Mouse (Mus musculus): ENCODE measurements around the gene Mmp14. TPM values are rescaled to one million over a fixed set of nuclear protein-coding genes. Genes with fewer than 3 reads are reported as not detected.

Gene Mmp14
- total and polyA plus RNA-seq, 2 experiments from 2014 or later: 41.8 to 46.4 TPM

GRCm38 (mm10) chr14:54387546-54387945 lies 43.9 kb upstream of the Mmp14 start:
- WGBS: 86% methylated on average over 6 of the region's 6 CpGs
- no peak overlapping the region for H3K4me3 ChIP-seq (ENCODE audit: low read depth, low read length)
- DNase-seq (ENCODE audit: low spot score) (no peak), ATAC-seq (ENCODE audit: low FRiP score) (no peak)
- H3K4me2 ChIP-seq (ENCODE audit: low read depth, low read length, poor library complexity, severe bottlenecking): no peak overlapping the region
- H3K27ac ChIP-seq (ENCODE audit: low read depth, low read length): no peak overlapping the region
- H3K27me3 ChIP-seq (ENCODE audit: insufficient read depth, low read length): no peaks in the 10 kb centered on the region
- TF ChIP-seq CTCF (IDR thresholded peaks at IDR 0.05): no peak
- no peaks in the 10 kb centered on the region for H3K9me3 ChIP-seq (ENCODE audit: low read length)
- H3K9ac ChIP-seq (replicated peaks; ENCODE audit: low read length, poor library complexity, severe bottlenecking): no peak overlapping the region
- no peaks in the 10 kb centered on the region for H3K4me1 ChIP-seq (ENCODE audit: insufficient read depth, low read length)
- H3K36me3 ChIP-seq (ENCODE audit: insufficient read depth, low read length): no peaks in the 10 kb centered on the region

- Histone ChIP-seq H3K27ac (ENCODE audit: low read depth, low read length) (no peak overlapping the region), H3K4me2 (ENCODE audit: low read depth, low read length, poor library complexity, severe bottlenecking) (no peak overlapping the region), H3K9me3 (ENCODE audit: low read length) (no peaks in the 10 kb centered on the region), H3K4me3 (ENCODE audit: low read depth, low read length) (no peak overlapping the region), H3K9ac (replicated peaks; ENCODE audit: low read length, poor library complexity, severe bottlenecking) (no peak overlapping the region), H3K36me3 (ENCODE audit: insufficient read depth, low read length) (no peaks in the 10 kb centered on the region), H3K27me3 (ENCODE audit: insufficient read depth, low read length) (no peaks in the 10 kb centered on the region), H3K4me1 (ENCODE audit: insufficient read depth, low read length) (no peaks in the 10 kb centered on the region)
- TF ChIP-seq CTCF (IDR thresholded peaks at IDR 0.05): no peak
- ATAC-seq (ENCODE audit: low FRiP score): no peak
- 72% methylated on average over 6 of the region's 6 CpGs for WGBS
- DNase-seq (ENCODE audit: low spot score): no peak
Measured at GRCm38 (mm10) chr14:54390843-54391242, 40.6 kb upstream of the Mmp14 start.

- DNase-seq (ENCODE audit: low spot score): no peak
- no peak overlapping the region for H3K27ac ChIP-seq (ENCODE audit: low read depth, low read length)
- no peak for TF ChIP-seq CTCF (IDR thresholded peaks at IDR 0.05)
- H3K36me3 ChIP-seq (ENCODE audit: insufficient read depth, low read length): no peaks in the 10 kb centered on the region
- H3K4me2 ChIP-seq (ENCODE audit: low read depth, low read length, poor library complexity, severe bottlenecking): no peak overlapping the region
- H3K27me3 ChIP-seq (ENCODE audit: insufficient read depth, low read length): no peaks in the 10 kb centered on the region
- H3K4me1 ChIP-seq (ENCODE audit: insufficient read depth, low read length): no peaks in the 10 kb centered on the region
- H3K9ac ChIP-seq (replicated peaks; ENCODE audit: low read length, poor library complexity, severe bottlenecking): no peak overlapping the region
- H3K4me3 ChIP-seq (ENCODE audit: low read depth, low read length): no peak overlapping the region
- no peak for ATAC-seq (ENCODE audit: low FRiP score)
- H3K9me3 ChIP-seq (ENCODE audit: low read length): no peaks in the 10 kb centered on the region
- WGBS: 82% methylated on average over 3 of the region's 3 CpGs
Measured at GRCm38 (mm10) chr14:54393794-54394193, 37.6 kb upstream of the Mmp14 start.

- Histone ChIP-seq H3K4me1 (ENCODE audit: insufficient read depth, low read length) (no peaks in the 10 kb centered on the region), H3K36me3 (ENCODE audit: insufficient read depth, low read length) (no peaks in the 10 kb centered on the region), H3K4me3 (ENCODE audit: low read depth, low read length) (no peak overlapping the region), H3K9me3 (ENCODE audit: low read length) (no peaks in the 10 kb centered on the region), H3K27ac (ENCODE audit: low read depth, low read length) (no peak overlapping the region), H3K9ac (replicated peaks; ENCODE audit: low read length, poor library complexity, severe bottlenecking) (no peak overlapping the region), H3K27me3 (ENCODE audit: insufficient read depth, low read length) (no peaks in the 10 kb centered on the region), H3K4me2 (ENCODE audit: low read depth, low read length, poor library complexity, severe bottlenecking) (no peak overlapping the region)
- TF ChIP-seq CTCF (IDR thresholded peaks at IDR 0.05): no peak
- ATAC-seq (ENCODE audit: low FRiP score) (no peak), DNase-seq (ENCODE audit: low spot score) (no peak)
Measured at GRCm38 (mm10) chr14:54394309-54394708, 37.1 kb upstream of the Mmp14 start.

GRCm38 (mm10) chr14:54396685-54397084 lies 34.7 kb upstream of the Mmp14 start:
- Histone ChIP-seq H3K9ac (replicated peaks; ENCODE audit: low read length, poor library complexity, severe bottlenecking) (no peak overlapping the region), H3K4me2 (ENCODE audit: low read depth, low read length, poor library complexity, severe bottlenecking) (no peak overlapping the region), H3K4me1 (ENCODE audit: insufficient read depth, low read length) (no peaks in the 10 kb centered on the region), H3K36me3 (ENCODE audit: insufficient read depth, low read length) (no peaks in the 10 kb centered on the region), H3K27ac (ENCODE audit: low read depth, low read length) (no peak overlapping the region), H3K4me3 (ENCODE audit: low read depth, low read length) (no peak overlapping the region), H3K9me3 (ENCODE audit: low read length) (no peaks in the 10 kb centered on the region), H3K27me3 (ENCODE audit: insufficient read depth, low read length) (no peaks in the 10 kb centered on the region)
- ATAC-seq (ENCODE audit: low FRiP score): no peak
- TF ChIP-seq CTCF (IDR thresholded peaks at IDR 0.05): no peak
- DNase-seq (ENCODE audit: low spot score): no peak
- WGBS: 93% methylated on average over 7 of the region's 7 CpGs

- DNase-seq (ENCODE audit: low spot score) (no peak), ATAC-seq (ENCODE audit: low FRiP score) (no peak)
- TF ChIP-seq CTCF (IDR thresholded peaks at IDR 0.05): no peak
- Histone ChIP-seq H3K9me3 (ENCODE audit: low read length) (no peaks in the 10 kb centered on the region), H3K36me3 (ENCODE audit: insufficient read depth, low read length) (no peaks in the 10 kb centered on the region), H3K4me2 (ENCODE audit: low read depth, low read length, poor library complexity, severe bottlenecking) (no peak overlapping the region), H3K4me1 (ENCODE audit: insufficient read depth, low read length) (no peaks in the 10 kb centered on the region), H3K27me3 (ENCODE audit: insufficient read depth, low read length) (no peaks in the 10 kb centered on the region), H3K27ac (ENCODE audit: low read depth, low read length) (no peak overlapping the region), H3K4me3 (ENCODE audit: low read depth, low read length) (no peak overlapping the region), H3K9ac (replicated peaks; ENCODE audit: low read length, poor library complexity, severe bottlenecking) (no peak overlapping the region)
- 80% methylated on average over 7 of the region's 7 CpGs for WGBS
Measured at GRCm38 (mm10) chr14:54397872-54398527, 33.4 kb upstream of the Mmp14 start.
